Mouse (Mus musculus): ENCODE measurements around the gene Irf8.
"Not testable (repeated sequence)": the region's sequence is repeated elsewhere in the genome, so short reads cannot be mapped to it uniquely, and the experiment has no call there.

Irf8 gene

GRCm38 (mm10) chr8:120724096-120724495 lies 12.1 kb upstream of the Irf8 start:
- DNase-seq, result not testable (repeated sequence)

GRCm38 (mm10) chr8:120724816-120725575 lies 11.2 kb upstream of the Irf8 start:
- DNase-seq, result peak; percentile 85

- DNase-seq, result no peak
Measured at GRCm38 (mm10) chr8:120725576-120725950, 10.6 kb upstream of the Irf8 start.

GRCm38 (mm10) chr8:120726051-120726450 lies 10.1 kb upstream of the Irf8 start:
- DNase-seq, result no peak

GRCm38 (mm10) chr8:120728488-120729160 lies 7.5 kb upstream of the Irf8 start:
- no peak for DNase-seq

- no peak for DNase-seq
Measured at GRCm38 (mm10) chr8:120731582-120731981, 4.6 kb upstream of the Irf8 start.

- peak; percentile 85 for DNase-seq
Measured at GRCm38 (mm10) chr8:120732068-120732467, 4.1 kb upstream of the Irf8 start.

GRCm38 (mm10) chr8:120736486-120736885 lies 328 bp downstream of the Irf8 start:
- peak; percentile 71 for DNase-seq

GRCm38 (mm10) chr8:120737166-120737565 lies 1.0 kb downstream of the Irf8 start:
- no peak for DNase-seq

GRCm38 (mm10) chr8:120738771-120739170 lies 2.6 kb downstream of the Irf8 start:
- DNase-seq, result no peak

- no peak for DNase-seq
Measured at GRCm38 (mm10) chr8:120739526-120739925, 3.4 kb downstream of the Irf8 start.

GRCm38 (mm10) chr8:120740579-120740978 lies 4.4 kb downstream of the Irf8 start:
- DNase-seq, result no peak

- DNase-seq, result no peak
Measured at GRCm38 (mm10) chr8:120741001-120741400, 4.8 kb downstream of the Irf8 start.

- no peak for DNase-seq
Measured at GRCm38 (mm10) chr8:120741815-120742530, 5.8 kb downstream of the Irf8 start.

GRCm38 (mm10) chr8:120743149-120743897 lies 7.2 kb downstream of the Irf8 start:
- DNase-seq, result peak; percentile 54

GRCm38 (mm10) chr8:120743898-120744290 lies 7.7 kb downstream of the Irf8 start:
- no peak for DNase-seq

- no peak for DNase-seq
Measured at GRCm38 (mm10) chr8:120744448-120744847, 8.3 kb downstream of the Irf8 start.

GRCm38 (mm10) chr8:120745226-120745625 lies 9.1 kb downstream of the Irf8 start:
- no peak for DNase-seq

- DNase-seq, result no peak
Measured at GRCm38 (mm10) chr8:120746007-120746701, 10.0 kb downstream of the Irf8 start.

- peak; percentile 57 for DNase-seq
Measured at GRCm38 (mm10) chr8:120747286-120747685, 11.1 kb downstream of the Irf8 start.

- peak; percentile 74 for DNase-seq
Measured at GRCm38 (mm10) chr8:120750616-120751015, 14.5 kb downstream of the Irf8 start.
